Mouse (Mus musculus): Measurements from ENCODE around the gene Sec1. TPM values are rescaled to one million over a fixed set of nuclear protein-coding genes. Genes with fewer than 3 reads are reported as not detected.

Gene Sec1
- total RNA-seq, 4 experiments from 2014 or later: 0.63 to 1.1 (median 0.87) TPM

DNA sequence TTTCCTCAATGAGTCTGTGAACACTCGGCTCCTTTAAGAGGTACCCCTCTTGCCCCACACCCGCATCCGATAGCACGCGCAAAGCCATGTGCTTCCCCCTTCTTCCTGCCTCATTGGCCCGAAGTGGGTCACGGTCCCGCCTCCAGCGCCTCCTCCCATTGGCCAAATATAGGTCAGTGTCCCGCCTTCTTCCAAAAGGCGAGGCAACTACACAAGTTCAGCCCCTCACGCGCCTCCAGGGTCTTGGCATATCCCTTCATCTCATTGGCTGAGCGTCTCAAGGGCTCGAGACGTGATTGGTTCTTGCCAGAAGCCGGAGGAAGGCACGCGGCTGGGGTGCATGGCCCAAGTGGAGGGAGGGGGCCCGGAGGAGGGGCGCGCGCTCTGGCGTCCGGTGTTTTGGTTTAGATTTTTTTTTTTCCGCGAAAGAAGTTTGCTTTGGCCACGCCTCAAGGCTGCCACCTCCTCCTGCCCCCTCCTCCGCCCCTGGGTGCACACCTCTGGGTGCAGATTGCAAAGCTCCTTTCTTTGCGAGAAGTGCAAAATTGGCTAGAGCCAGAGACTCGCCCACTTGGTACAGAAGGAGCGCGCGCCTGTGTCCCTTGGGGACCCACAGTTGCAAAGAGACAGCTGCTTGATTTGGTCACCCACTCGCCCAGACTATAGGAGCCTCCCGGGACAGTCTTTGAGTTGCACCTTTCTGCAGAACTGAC is 10.7 kb upstream of the Sec1 start, which contains the start of gene Dbp:
Gene Dbp, plus strand, starts transcription at position 359 of the 713 bp plus-strand sequence.
- peak; percentile 97 to 100 for DNase-seq (ENCODE audit: low spot score in 2 of 2)

DNA sequence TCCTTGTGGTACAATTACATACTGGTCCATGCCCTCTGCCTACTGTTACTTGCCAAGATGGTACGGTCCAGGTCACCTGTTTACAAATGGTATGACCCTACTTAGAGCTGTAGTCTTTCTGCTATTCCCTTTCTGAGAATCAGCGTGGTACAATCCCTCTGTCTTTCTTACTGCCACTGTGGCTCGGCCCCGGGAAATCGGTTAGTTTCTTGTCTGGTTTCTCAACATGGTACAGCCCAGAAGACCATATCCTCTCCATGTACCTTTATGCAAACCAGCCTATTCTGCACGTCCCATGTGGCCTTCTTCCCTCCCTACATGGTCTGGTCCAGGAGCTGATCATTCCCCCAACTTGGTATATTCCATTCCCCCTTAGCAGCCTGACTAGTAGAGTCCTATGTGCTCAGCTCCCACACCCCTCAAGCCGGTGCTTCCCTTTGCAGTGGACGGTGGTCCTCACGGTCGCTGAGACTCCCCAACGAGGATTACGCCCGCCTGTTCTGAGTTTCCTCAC is 9.9 kb upstream of the Sec1 start:
- peak; percentile 66 to 87 for DNase-seq (ENCODE audit: low spot score in 2 of 2)

DNA sequence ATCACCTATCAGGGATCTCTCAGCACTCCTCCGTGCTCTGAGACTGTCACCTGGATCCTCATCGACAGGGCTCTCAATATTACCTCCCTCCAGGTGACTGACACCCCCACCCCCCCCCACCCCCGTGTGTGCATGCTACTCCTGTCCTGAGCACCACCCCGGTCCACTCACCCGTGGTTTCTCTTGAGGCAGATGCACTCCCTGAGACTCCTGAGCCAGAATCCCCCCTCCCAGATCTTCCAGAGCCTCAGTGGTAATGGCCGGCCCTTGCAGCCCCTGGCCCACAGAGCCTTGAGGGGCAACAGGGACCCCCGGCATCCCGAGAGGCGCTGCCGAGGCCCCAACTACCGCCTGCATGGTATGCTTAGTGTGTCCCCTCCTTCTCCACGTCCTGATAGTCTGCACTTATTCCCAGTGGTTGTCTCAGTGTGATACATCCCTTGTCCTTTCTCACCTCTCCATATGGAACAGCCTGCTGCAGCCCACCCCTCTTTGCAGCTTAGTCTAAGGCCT is 9.4 kb upstream of the Sec1 start:
- DNase-seq (ENCODE audit: low spot score in 2 of 2): peak in 1 of 2 experiments; percentile 63

DNA sequence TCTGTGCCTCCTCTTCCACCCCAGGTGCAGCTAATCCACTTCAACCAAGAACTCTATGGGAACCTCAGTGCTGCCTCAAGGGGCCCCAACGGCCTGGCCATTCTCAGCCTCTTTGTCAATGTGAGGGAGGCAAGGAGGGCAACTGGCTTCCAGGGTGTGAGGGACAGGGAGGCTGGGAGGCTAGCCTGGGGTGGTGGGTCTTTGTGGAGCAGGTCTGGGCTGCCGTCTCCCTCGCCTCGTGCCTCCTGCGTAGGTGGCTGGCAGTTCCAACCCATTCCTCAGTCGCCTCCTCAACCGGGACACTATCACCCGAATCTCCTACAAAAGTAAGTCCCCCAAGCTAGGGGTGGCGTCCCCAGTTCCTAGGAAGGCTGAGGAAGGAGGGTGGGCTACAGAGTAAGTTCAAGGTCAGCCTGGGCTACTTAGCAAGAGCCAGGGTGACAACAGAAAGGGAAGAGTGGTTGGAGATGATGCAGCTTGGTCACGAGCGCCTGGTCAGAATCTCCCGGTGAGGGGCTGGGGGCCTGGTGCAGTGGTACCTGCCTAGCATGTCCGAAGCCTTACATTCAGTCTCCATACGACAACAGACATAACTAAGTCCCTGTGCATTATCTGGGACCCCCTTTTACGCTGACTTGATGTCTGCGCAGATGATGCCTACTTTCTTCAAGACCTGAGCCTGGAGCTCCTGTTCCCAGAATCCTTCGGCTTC is 8.8 kb upstream of the Sec1 start:
- no peak for DNase-seq (ENCODE audit: low spot score in 2 of 2)

DNA sequence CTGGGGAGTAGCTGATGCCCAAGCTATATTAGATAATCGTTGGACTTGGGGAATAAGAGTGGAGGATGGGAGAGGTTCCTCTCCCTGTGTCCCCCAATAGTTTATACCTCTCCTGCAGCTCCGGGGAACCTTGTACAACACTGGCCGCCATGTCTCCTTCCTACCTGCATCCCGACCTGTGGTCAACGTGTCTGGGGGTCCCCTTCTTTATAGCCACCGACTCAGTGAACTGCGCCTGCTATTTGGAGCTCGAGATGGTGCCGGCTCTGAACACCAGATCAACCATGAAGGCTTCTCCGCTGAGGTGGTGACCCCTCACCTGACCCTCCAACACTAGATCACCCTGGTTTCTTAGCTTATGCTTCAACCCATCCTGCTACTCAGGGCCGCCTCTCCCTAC is 8.1 kb upstream of the Sec1 start:
- no peak for DNase-seq (ENCODE audit: low spot score in 2 of 2)

GRCm38 (mm10) chr7:45701607-45702006 is 7.4 kb upstream of the Sec1 start:
- DNase-seq (ENCODE audit: low spot score in 2 of 2): no peak

DNA sequence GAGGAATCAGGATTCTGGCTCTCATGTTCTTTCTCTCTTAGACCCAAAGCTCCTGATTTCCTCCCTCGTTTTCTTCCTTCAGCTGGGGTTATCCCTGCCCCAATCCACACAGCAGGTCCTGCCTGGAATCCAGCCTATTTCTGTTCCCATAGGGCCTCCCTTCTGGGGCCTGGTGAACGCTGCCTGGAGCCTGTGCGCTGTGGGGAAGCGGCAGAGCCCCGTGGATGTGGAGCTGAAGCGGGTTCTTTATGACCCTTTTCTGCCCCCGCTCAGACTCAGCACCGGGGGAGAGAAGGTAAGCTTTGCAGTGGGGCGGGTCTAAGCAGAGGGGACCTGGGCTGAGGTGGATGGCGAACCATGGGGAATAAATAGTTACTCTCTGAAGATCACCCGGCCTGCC is 6.9 kb upstream of the Sec1 start:
- DNase-seq (ENCODE audit: low spot score in 2 of 2): no peak

- peak; percentile 70 to 88 for DNase-seq (ENCODE audit: low spot score in 2 of 2)
These were observed 6.3 kb upstream of the Sec1 start for GRCm38 (mm10) chr7:45700301-45701015.

DNA sequence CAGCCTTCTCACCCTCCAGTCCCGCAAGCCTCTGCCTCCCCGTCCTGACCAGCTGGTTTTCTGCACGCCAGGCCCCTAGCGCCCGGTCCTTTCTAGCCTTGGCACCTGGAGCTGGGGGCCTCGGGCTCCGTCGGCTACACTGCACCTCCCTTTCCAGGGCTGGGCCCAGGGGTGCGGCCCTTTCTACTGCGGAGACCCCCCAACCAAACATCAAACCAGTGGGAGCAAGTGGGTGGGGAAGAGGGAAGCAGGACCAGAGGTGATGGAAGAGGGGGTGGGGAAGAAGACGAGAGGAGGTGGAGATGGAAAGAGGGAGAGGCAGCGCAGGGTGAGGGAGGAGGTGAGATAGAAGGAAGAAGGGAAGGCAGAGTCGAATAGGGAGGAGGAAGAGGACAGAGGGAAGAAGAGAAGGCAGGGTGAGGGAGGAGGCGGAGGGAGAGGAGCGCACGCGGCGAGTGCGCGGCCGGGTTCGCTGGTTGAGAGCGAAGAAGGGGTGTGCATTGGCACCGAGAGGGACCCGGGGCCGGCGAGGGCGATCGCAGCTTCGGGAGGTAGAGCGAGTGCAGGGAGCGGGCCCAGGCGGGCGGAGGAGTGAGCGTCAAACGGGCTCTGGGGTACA is 5.4 kb upstream of the Sec1 start, which contains the start of gene Car11:
Gene Car11, plus strand, starts transcription at position 321 of the 619 bp plus-strand sequence.
- peak in 1 of 2 experiments; percentile 48 for DNase-seq (ENCODE audit: low spot score in 2 of 2)

DNA sequence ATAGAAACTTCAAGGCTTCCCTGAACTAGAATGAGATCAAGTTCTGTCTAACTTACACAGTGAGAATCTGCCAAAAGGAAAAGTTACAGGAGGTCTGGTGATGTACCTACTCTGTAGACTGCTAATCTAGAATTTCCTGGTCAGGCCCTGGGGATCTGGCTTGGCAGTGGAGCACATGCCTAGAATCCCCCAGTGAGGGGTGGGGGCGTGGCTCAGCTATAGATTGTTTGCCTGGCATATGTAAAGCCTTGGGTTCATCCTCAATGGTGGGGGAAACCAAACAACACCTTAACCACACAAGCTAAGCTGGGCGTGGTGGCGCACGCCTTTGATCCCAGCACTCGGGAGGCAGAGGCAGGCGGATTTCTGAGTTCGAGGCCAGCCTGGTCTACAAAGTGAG is 3.7 kb upstream of the Sec1 start:
- DNase-seq (ENCODE audit: low spot score in 2 of 2): no peak

GRCm38 (mm10) chr7:45695098-45695497 is 896 bp upstream of the Sec1 start:
- DNase-seq (ENCODE audit: low spot score in 2 of 2): no peak

- DNase-seq (ENCODE audit: low spot score in 2 of 2): no peak
These were observed 1.8 kb downstream of the Sec1 start for GRCm38 (mm10) chr7:45692364-45692763.

- no peak for DNase-seq (ENCODE audit: low spot score in 2 of 2)
These were observed 4.4 kb downstream of the Sec1 start for GRCm38 (mm10) chr7:45689800-45690199.

- DNase-seq (ENCODE audit: low spot score in 2 of 2): no peak
These were observed 5.1 kb downstream of the Sec1 start for GRCm38 (mm10) chr7:45689099-45689498.

DNA sequence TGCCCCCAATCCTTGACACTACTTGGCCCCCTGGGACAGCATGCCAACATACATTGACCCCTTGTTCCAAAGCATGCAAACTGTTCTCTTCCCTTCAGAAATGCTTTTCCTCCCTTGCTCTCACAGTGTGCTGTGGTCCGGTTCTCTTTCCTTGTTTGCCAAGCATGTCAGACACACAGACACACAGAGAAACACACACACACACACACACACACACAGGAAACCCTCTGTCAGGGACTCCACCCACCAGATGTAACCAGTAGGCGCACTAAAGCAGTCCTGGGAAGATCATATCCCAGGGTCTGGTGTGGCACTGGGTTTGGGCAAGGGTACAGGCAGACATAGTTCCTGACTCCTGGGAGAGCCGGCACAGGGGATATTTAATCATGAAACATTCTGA is 7.4 kb downstream of the Sec1 start:
- no peak for DNase-seq (ENCODE audit: low spot score in 2 of 2)

- no peak for DNase-seq (ENCODE audit: low spot score in 2 of 2)
These were observed 8.4 kb downstream of the Sec1 start for GRCm38 (mm10) chr7:45685811-45686210.

GRCm38 (mm10) chr7:45683396-45684050 is 10.7 kb downstream of the Sec1 start, which contains the start of gene Ntn5:
TSS of gene Ntn5 (plus strand) at chr7:45684022.
- DNase-seq (ENCODE audit: low spot score in 2 of 2): no peak

DNA sequence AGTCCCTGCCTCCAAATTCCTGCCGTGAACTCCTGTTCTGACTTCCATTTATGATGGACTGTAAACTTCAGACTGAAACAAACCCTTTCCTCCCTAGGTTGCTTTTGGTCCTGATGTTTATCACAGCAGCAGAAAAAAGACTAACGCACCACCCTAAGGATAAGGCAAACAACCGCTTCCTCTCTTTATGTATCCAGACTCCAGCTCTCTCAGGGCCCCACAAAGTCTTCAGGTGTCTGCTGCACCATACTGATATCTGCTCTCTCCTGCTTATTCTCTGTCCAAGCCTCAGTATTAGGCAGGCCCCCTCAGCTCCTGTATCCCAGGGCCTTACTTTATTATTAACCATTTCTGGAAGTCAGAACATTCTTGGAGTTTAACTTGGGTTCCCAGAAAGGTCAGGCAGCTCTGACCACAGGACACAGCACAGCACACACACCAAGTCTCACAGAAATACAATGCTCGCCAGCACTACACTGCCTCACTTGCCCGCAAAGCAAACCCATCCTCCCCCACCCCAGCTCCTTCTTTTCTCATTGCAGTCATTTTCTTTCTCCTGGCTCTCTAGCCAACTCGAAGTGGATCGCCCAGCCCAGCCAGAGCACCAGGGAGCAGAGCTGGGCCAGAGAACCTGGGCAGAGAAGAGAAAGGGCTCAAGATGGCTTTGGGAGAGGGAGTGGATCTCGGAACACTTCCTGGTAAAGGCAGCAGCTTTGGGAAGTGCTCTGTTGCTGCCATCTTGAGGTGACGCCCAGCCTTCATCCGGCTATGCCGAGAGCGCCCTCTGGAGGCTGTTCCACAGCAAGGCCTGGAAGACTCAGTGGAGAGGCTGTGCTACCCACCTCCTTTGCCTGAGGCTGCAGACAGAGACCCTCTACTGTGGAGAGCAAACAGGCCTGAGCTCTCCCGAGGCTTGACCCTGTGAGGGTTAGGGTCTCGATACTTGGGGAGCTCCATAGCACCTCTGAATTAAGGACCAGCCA is 11.8 kb downstream of the Sec1 start:
- DNase-seq (ENCODE audit: low spot score in 2 of 2): peak; percentile 46 to 73

GRCm38 (mm10) chr7:45681046-45681736 is 13.0 kb downstream of the Sec1 start:
- no peak for DNase-seq (ENCODE audit: low spot score in 2 of 2)

Data from left cerebral cortex, adult 8-10 months (tissue).